Mouse (Mus musculus) small intestine, adult 2 months (tissue): ENCODE measurements at regions not wholly inside any gene's neighbourhood (a gene's known extent, or its start where the extent isn't known, plus 50 kb on each side); places are given as distances from the start of the nearest gene placed in this dataset.

ENCODE experiments used
- CTCF ChIP-seq: fragments of 200-500 bp; IDR thresholded peaks from 2 replicates; pipeline ENCODE4 v1.5.1; 2012; ENCODE audit warnings: low read depth, mild to moderate bottlenecking, control low read depth, inconsistent platforms, low read length, moderate library complexity, mixed read lengths; ENCODE audit not compliant: insufficient replicate concordance, insufficient read length; ENCODE audit errors: extremely low read depth
- POLR2A ChIP-seq: fragments of 200-500 bp; IDR thresholded peaks from 2 replicates; pipeline ENCODE4 v1.6.1; 2012; ENCODE audit warnings: low read depth, mild to moderate bottlenecking, control low read depth, inconsistent platforms, low read length, moderate library complexity

DNA sequence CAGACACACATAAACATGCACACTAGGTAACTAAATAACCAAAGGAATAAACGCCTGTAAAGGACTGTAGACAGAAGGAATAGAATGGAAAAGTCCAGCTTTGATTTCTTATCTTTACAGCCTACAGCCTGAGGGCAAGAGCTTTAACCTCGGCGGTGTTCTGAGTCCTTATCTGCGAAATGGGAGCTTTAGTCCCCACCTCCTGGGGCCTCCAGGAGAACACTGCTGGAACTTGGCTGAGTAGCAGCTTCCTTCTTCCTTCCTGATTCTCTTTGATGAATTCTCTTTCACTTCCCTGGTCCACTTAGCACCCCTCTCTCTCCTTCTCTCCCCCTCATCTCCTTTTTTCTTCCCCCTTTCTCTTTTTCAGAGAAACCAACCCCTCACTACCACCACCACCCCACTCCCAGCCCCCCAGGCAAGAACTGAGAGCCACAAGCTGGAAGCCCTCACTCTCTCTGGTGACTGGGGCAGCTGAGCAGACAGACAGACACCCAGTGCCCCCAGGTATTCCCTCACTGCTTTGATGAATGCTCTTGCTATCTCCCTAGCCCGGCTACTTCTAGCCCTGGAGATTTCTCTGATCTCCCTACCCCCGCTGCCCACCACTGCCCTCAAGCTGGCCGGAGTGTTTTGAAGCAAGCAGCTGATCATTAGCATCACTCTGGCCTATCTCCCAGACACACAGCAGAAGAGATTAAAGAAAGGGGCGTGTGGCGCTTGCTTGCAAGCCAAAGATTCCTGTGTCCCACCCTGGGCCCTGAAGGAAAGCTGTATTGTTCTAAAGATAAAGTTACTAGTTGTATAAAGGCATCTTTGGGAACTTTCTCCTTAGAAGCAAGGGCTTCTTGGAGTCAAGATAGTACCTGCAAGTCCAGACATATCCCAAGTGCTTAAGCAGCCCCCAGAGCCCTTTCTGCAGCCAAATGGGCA, 81.9 kb upstream of the Tbx3 start:
- no peak for TF ChIP-seq CTCF
- TF ChIP-seq POLR2A: no peak
